Mouse (Mus musculus) brain, adult 2 months (tissue): ENCODE results near the gene Gm45062.

Source experiments
- DNase-seq: peaks from one replicate; pipeline ENCODE4 v3.0.0; 2011; ENCODE audit warnings: low read depth, low spot score

Gene Gm45062

DNA sequence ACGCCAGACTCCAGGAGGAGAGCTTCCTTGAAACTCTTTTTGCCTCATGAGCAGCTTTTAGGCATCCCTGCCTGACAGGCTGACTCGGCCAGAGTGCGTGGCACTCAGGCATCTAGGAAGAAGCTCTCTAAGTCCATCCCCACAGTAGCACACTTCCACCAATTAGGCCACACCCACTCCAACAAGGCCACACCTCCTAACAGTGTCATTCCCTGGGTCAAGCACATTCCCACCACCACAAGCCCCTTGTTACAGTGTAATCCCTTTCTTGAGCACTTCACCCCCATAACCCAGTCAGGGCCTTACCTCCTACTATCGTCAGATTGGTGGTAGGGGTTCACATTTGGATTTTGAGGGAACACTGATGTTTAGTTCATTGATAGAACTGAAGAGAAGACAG, 108.4 kb downstream of the Gm45062 start:
- no peak for DNase-seq

DNA sequence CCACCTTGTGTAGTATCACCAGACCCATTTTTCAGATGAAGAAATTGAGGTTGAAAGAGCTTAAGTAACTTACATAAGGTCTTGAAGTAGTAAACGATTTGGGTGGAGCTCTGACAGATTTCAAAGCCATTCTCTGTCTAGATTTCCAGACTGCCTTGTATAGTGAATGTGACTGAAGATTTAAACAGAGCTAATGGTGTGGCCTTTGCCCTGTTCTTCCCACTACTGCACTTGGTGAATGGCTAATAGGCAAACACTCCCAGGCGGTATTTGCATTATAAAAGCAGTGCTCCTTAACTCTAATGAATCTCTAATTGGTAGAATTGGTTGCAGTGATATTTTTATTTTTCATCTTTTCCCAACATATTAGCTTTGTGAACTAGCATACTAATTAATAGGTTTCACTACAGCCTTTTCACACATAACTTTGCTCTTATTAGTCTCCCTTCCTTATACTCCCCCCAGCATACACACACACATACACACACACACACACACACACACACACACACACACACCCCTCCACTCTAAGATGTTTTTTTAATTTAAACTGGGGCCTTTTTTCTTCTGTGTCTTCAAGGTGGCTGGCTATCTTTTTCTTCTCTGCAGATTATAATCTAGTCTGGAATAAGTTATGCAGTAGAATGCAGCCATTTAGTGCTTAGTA, 109.1 kb downstream of the Gm45062 start:
- no peak for DNase-seq

DNA sequence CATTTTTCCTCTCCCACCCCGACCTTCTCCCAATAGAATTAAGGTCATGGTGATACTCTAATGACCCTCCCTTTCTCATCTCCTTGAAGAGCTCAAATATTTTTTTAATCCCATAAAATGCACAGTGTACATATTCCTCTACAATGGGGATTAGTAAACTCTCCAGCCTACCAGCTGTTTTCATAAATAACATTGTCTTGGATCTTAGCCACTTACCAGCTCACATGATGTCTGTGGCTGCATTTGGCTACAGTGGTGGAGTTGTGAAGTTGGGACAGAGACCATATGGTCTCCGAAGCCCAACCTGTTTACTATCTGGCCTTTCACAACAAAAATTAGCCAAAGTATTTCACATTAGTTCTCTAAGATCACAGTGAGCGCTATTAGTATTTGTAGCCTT, 111.4 kb downstream of the Gm45062 start:
- no peak for DNase-seq

DNA sequence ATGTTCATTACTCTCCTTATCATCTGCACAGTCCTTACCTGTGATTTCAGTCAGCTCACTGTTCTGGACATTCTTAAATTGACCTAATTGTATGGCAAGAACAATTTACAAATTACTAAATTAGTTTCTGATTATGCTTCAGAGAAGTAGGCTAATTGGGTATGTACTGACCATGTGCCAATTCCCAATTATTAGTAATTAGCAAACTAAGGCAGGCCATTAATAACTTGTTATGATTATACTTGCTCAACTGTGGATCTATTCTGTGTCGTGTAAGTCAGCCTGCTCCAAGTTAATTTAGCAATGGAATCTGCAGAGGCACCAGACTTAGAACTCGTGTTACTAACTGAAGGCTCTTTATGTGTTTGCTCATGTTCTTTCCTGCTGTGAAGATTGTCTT, 113.8 kb downstream of the Gm45062 start:
- no peak for DNase-seq

DNA sequence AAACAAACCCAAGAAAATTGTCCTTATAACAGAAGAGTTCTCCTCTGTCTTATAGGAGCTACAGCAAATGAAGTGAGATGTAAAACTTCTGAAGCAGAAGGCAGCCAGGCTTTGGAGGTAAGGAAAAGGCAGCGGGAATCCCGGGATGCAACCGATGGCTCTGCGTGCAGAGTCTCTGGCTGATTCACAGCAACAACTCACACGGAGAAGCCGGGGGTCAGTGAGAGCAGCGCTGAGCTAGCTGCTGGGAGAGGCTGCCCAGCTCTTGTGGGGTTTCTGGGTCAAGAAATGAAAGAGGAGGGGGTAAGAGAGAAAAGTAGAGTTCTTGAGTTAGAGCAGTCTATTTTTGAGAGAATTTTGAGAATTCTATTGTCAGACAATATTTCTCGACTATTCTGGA, 114.6 kb downstream of the Gm45062 start:
- DNase-seq, result peak; percentile 36

DNA sequence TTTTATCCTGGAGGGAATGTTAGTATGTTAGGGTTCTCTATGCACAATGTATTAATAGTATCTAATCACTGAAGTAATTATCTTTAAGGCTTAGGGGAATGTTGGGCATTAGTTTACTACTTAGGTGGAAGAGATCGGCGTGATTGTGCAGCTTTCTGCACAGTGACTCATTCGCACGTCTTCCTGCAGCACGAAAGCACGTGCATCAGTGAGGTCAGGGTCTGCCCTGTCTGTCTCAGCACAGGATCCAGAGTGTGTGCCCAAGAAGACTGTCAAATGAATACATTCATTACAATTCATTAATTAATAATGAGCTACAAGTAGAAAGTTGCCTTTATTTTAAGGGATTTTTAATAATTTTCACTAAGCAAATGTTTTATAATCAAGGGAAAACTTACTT, 115.0 kb downstream of the Gm45062 start:
- peak; percentile 56 for DNase-seq

DNA sequence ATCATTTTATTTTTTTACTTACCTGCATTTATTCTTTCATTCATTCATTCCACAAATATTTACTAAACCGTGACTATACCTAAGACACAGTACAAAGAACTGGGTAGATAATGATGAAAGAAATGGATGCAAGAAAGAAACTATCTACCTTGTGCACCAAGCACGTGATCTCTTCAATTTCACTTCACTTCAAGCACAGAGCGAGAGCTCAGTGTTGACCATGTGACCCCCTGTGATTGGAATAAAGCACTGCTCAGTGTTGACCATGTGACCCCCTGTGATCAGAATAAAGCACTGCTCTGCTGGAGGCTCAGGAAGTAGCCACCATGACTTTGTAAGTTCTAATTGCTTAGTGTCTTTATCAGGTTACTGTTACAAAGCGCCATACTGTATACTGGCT, 115.5 kb downstream of the Gm45062 start:
- no peak for DNase-seq

DNA sequence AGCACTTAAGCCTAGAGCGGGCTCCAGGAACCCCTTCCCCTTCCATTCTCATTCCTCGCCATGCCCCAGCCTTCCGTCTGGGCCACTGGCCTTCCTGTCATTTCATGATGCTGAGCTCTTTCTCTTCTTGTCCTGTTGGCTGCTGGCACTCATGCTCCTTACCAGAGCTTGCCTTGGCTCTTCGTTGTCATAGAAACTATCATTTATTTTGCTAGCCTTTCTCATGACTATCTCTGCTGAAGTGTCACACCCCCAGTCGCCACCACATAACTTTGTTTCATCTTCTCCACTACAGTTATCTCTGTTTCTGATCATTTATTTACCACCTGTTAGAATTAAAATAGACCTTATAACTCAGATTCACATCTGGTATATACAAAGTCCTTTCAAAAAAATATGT, 117.1 kb downstream of the Gm45062 start:
- DNase-seq, result no peak

DNA sequence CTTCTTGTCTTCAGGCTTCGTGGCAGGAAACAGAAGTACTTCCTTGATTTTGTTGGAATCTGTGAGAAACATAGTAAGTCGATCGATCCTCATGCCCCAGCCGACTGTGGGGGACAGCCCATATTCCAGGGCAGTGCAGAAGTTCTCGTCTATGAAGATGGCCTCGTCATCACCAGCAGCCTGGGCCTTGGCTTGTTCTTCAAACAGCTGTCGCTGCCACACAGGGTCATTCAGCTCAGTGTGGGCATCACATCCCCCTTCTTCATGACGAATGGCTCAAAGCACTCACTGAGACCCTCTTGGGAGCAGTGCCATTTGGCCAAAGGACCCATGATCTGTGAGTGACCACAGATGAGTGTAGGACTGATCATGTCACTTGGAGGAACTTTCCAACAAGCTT, 118.4 kb downstream of the Gm45062 start:
- DNase-seq, result no peak

DNA sequence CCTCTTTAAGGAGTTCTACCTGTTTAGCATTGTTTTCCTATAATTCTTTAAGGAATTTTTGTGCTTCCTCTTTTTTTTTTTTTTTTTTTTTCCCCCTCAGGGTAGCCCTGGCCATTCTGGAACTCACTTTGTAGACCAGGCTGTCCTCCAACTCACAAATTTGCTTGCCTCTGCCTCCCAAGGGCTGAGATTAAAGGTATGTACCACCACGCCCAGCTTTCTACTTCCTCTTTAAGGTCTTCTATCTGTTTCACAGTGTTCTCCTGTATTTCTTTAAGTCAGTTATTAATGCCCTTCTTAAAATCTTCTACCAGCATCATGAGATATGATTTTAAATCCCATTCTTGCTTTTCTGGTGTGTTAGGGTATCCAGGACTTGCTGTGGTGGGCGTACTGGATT, 130.1 kb downstream of the Gm45062 start:
- DNase-seq, result no peak

DNA sequence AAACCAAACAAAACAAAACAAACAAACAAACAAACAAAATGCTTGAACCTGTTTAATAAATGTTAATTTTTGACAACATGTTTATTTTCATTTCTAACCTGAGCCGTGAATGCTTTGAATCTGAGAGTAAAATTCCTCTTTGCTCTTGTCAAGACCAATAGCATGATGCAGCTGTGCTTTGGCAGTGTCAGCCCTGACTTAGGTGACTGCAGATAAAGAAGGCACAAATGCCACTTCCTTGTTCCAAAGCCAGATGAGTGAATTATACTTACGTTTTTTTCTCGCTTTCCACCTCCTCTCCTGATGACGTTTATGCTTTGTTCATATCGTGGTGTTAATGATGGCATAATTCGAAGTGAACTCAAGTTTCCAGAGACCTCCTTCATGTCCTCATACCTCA, 131.0 kb downstream of the Gm45062 start:
- no peak for DNase-seq

DNA sequence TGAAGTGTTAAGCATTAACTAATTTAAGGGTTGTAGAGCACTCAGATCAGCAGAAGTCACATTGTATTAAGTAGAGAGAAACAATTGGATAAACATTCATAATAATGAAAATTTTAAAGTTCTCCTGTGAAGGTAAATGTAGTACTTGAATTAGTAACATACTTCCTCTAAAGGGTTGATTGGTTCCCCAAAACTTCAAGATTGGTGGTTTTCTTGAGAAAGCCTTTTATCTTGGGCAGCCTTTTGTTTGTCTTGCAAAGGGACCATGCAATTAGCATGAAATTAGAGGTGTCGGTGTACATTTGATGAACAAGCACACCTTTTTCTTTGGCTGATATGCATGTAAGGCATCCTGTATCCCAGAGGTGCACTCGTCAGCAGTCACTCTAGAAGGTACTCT, 131.7 kb downstream of the Gm45062 start:
- no peak for DNase-seq

DNA sequence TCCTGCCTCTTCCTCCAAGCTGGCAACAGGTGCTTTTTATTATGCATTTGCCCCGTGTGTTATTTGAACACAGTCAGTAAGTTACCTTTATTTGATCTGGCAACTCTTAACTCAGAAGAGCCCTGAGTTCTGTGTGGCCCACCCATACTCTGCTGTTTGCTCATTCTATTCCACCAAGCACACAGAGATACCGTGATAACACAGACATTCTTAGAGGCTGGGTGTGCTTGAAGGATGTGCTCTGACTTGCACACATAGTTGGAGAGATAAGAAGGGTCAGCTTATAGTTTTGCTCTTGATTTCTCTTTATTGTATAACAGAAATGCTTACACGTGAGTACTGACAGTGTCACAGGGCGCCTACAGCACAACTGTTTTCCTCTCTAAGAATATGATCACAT, 133.8 kb downstream of the Gm45062 start:
- no peak for DNase-seq

DNA sequence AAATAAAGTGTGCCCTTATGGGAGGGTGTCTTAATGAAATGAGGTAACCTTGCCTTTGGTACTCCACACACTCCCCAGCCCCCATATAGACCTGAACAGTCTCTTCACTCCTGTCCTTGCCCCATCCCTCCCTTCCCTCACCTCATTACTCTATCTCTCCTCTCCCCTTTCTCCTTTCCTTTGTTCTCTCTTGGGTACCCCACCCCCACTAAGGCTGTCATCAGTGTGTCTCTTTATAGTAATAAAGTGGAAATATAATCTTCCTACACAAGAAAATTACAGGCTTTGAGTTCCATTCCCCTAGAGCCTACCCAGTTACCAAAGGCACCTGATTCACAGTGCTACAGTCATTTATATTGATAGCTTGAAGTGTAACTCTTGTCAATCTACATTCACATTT, 134.8 kb downstream of the Gm45062 start:
- no peak for DNase-seq

DNA sequence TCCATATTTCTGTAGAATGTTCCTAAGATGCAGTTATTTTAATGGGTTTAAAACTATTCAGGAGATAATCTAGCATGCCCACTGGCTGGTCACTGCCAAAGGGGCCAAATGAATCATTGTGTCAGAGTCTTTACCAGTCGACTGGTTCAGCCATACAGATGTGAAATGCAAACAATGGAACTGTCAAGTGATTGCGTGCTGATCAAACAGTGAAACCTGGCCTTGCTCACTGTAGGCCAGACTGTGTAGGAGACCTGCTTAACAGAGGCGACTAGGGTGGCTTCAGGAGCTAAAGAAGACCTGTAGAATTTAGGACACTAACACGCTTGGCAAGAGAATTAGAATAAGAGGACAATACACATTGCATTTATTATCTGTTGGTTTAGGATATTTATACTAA, 135.8 kb downstream of the Gm45062 start:
- no peak for DNase-seq

DNA sequence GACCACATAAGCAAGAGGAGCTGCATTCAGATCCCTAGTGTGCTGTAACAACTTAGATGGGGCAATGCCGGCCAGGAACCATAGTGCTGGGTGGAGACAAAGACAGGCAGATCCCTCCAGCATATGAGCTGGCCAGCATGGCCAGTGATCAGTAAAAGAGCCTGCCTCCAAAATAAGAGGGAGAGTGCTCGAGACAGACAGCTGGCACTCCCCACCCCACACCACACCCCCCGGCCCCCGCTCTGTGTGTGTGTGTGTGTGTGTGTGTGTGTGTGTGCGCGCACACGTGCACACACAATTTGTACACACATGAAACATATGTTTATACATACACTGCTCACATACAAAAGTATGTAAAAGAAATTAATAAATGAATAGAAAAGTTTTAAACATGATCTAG, 138.0 kb downstream of the Gm45062 start:
- DNase-seq, result no peak

DNA sequence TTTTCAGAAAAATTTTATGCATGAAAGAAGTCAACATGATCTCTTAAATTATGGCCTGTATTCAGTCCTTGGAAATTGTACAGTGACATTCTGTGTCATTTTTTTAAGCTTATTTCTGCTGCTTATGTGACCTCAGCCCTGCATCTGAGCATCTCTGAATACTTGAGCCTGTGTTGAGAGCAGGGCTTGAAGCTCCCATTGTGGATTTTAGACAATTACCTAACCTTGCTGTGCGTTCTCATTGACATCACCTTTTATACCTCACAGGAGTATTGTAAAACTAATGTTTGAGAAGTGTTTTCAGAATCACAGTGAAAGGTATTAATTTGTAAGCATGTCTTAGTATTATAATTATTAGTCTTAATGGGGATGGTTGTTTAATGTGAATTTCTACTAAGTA, 140.5 kb downstream of the Gm45062 start:
- DNase-seq, result no peak

DNA sequence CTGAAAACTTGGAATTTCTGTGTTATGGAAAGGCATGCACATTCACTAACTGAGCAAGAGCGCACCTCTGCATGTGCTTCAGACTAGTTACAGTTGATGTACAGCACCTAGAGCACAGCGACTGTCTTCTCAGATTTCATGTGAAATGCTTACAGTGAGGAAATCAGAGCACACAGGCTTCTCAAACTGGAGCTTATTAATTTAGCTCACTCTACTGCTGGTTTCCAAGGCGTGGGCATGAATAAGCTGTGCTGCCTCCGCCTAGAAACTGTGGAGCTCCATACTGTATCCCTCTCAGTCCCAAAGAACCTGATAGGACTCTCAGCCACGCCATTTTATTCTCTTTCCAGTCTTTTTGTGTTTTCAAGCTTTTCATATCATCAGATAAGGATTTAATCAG, 143.9 kb downstream of the Gm45062 start:
- DNase-seq, result peak; percentile 78

DNA sequence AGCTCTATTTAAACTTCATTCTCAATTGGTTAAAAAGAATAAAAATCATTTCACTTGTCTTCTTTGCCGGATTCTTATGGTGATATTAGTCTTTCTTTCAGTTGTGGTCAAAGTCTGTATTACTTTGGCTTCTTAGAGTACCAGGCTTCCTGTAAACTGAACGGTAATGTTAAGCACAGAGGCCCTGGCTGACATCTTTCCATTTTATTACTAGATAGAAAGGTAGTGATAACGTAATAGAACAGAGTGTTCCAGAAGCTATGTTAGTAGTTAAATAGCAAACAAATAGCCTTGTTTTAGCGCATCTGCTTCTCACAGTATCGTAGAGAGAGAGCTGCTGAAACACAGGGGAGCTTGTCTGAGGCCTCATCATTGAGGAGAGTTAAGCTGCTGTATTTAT, 146.6 kb downstream of the Gm45062 start:
- DNase-seq, result no peak

DNA sequence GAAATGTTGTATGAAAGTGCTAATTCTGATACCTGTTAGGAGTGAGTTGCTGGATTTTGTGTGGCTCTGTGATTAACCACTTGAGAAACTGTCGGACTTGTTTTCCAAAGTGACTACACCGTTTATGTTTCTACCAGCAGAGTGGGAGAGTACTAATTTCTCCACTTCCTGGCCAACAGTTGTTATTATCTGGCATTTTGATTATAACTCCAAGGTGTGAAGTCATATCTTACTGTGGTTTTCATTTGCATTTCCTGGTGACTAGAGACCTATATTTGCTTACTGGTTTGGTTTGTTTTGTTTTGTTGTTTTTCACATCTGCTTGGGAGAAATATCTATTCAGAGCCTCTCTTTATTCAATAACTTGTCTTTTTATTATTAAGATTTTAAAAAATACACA, 149.1 kb downstream of the Gm45062 start:
- DNase-seq, result no peak

DNA sequence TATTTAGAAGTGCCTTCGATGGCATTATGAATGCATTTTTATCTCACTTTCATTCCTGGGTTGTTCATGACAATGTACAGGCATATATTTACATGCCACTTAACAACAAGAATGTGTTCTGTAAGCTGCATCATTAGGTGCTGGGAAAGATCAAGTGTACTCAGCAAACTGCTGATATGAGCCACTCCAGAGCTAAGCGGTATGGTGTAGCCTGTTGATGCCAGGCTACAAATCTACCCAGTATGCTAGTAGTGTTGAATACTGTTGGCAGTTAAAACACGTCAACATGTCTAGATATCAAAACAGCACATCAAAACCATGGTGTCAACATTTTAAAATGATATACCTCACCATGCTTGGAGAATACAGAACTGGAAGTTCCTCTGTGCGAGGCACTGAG, 150.6 kb downstream of the Gm45062 start:
- no peak for DNase-seq

DNA sequence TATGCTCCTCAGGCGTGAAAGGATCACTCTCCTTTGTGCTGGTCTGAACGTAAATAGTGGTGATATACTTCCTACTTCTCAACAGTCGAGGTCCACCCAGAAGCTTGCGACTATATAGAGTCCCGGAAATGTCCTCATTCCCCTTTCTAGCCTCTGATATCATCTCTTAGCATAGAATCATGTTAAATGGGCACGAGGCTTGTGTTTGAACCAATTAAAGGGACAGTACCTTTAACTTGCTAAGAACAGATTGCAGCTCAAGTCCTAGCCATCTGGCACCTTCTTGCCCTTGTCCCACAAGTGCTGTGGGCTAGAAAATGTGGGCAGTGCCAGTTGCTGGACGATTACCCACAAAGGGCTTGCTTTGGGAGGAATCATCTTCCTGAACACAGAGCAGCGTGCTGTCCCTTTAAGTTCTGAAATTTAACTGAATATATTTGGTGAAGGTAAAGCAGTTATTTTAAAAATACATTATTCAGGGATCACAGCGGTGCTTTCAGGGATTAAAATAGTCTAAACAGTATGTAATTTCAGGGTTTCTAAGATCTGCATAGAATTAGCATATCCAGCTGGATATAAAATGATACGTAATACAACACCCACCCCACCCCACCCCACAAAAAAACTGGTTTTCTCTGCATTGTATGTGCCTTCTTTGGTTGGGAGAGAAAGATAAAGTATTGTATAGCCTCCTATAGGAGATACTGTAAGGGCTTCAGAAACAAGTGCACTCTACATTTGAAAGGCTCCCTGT, 153.8 kb downstream of the Gm45062 start:
- peak; percentile 97 for DNase-seq

DNA sequence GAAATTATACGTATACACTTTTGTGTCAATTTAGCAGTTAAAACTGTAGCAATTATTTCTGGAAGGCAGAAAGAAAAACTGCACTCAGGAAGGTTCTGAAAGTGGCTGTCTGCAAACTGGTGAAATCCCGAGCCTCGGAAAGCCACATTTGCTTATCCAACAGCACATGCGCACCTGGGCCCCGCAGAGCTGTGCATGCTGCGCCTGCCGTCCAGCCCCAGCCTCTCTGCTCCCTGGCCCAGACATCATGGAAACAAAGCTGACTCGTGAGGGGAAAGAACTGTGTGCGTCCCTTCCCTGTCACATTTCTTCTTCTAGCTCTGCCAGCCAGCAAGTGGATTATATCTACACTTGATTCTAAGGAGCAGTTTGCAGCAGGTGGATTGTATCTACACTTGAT, 154.8 kb downstream of the Gm45062 start:
- peak; percentile 86 for DNase-seq

DNA sequence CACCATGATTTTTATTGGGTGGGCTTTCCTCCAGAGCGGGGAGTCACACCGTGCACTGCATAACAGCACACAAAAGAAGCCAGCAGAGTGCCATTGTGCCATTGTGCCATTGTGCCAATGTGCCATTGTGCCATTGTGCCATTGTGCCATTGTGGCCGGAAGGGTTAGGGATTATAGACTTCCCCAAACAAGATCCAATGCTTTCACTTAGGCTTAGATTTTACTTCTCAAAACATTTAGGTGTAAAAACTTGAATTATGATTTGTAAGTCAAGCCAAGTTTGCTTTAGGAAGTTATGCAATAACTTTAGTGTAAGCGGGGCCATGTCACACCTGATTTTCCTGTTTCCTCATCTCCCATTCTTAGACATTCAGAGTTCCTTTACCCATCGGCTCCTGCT, 156.6 kb downstream of the Gm45062 start:
- peak; percentile 38 for DNase-seq
